Mouse (Mus musculus) adrenal gland, postnatal 36 days (tissue): ENCODE data around the gene Bcat1. TPM values are rescaled to one million over a fixed set of nuclear protein-coding genes. Genes with fewer than 3 reads are reported as not detected.
A peak's percentile ranks its signal among the peaks of the same experiment; 100 is the strongest.

Experiments
- DNase-seq, 2 experiments: peaks; one replicate each; pipeline ENCODE4 v3.0.0; 2021; ENCODE audit warnings: mixed read lengths in 1 of 2
- total RNA-seq, 2 experiments: library from RNA; stranded (reverse); gene quantifications; 2 replicates each; pipeline ENCODE4 v1.2.3; 2021

Gene Bcat1
- total RNA-seq, 2 experiments from 2014 or later, result 14.2 to 23.4 TPM

DNA sequence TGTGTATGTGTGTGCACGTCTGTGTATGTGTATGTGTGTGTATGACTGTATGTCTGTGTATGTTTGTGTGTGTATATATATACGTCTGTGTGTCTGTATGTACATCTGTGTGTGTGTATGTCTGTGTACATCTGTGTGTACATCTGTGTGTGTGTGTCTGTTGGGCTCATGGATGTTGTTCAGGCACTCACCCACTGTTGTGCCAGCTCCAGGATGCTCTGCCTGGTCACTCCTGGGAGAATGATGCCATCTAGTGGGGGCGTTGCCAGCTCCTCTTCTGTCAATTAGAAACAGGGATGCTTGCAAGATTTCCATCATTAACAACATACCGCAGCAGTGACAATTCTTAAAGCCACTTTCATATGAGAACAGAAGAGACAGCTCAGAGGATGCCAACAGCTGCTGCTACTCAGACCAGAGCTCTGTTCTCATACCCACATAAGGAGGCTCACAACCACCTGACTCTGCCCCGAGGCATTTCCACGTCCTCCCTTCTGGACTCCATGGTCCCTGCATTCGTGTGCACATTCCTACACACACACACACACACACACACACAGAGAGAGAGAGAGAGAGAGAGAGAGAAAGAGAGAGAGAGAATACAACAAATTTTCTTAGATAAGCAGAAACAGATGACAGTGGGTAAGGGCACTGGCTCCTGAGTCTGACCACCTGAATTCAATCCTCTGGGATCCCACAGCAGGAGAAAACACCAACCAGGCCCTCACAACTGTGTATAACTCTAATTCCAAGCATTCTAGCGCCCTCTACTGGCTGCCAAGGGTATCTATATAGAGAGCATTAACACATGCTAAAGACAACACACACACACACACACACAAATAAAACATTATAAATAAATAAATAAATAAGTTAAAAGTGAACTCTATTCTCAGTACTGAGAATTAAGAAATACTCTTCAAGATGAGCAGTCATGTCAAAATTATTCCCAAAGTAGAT is 65.8 kb downstream of the Bcat1 start:
- DNase-seq, result peak; percentile 28 to 54

DNA sequence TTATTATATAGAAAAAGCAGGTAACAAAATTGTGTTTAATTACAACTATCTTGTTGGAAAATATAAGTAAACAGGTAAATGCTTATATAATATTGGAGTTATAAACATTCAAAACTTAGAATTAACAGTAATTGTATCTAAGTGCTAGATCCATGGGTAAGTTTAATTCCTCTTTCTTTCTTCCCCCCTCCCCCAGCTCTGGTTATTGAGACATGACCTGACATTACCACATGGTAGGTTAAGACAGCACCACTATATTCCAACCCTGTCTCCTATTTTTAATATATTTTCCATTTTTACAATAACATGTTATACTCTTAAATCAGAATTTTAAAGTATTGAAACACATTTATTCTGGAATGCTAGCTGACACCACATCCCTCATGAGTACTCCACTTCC is 72.5 kb downstream of the Bcat1 start:
- no peak for DNase-seq

DNA sequence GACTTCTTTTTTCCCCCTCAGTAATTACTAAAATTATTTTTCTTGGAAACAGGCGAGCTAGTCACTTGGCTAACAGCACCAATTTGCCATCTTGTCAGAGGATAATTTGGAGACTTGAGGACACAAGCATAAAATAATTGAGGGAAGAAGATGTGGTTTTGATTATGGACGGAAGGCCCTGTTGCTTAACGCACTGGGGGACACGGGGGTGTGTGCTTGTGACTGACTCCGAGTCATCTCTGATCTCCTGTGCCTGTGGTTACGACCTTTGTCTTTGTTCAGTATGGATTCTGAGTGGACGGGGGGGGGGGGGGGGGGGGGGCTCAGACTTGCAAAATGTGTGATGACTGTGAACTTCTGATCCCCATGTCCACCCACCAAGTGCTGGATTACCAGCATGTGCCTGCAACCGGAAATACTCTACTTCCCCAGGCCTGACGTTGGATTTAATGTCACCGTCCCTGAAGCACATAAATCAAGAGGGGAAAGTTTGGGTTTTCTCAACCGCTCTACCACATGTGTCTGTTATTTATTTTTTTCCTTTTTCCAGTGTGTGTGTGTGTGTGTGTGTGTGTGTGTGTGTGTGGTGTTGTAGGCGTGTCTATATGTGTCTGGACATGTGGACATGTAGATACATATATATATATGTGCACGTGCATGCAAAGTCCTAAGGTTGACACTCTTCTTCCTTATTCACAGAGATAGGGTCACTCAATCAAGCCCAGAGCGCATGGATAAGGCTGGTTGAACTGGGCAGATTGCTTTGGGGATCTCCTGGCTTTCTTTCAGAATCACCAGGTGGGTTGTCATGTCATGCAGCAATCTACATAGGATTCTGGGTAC is 73.7 kb downstream of the Bcat1 start:
- no peak for DNase-seq

DNA sequence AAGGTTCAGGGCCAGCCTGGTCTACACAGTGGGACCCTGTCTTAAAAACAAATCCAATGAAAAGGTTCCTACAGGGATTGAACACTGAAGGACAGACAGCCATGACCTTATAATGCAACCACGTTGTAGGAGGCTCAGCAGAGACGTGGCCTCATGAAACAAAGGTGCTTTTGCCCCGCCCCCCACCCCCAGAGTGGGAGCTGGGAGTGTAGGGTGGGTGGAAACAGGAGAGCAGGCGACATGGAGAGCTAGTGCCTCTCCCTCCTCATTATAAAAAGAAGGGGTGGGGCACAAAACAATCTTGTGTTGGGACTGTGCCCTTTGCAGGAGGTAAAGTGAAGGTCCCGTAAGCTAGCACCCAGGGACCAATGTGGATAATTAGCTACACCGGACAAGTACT is 74.5 kb downstream of the Bcat1 start:
- no peak for DNase-seq

DNA sequence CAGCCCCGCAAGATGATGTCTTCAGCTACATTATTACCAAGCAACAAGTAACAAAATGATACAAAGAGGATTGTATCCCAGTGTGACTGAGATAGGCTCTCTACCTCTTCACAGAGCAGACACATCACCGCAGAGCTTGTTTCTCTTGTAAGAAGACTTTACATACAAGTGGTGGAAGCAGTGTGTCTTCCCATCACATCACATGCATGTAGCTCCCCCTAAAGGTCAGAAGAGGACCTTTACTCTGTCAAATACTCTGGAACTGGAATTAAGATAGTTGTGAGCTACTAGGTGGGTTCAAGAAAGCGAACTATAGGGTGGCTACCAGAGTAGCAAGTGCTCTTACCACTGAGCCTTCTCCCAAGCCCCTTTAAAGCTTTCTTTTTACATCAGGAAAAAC is 78.8 kb downstream of the Bcat1 start:
- DNase-seq, result no peak

DNA sequence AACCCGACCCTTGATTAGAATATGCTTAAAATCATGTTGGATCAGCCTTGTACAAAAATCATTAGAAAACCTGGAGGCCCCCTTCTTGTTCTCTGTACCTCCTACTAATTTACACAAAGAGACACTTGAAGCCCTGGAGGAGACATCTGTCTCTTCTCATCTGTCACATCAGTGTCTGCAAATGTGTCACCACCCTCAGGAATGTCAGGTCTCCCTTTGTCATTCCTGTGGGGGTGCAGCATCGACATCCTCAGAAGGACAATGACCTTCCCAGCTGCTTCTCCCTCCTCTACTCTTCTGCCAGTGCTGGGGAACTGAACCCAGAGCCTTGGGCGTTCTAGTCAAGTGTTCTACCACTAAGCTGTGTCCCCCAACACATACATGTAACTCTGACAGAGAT is 83.9 kb downstream of the Bcat1 start:
- DNase-seq, result no peak

DNA sequence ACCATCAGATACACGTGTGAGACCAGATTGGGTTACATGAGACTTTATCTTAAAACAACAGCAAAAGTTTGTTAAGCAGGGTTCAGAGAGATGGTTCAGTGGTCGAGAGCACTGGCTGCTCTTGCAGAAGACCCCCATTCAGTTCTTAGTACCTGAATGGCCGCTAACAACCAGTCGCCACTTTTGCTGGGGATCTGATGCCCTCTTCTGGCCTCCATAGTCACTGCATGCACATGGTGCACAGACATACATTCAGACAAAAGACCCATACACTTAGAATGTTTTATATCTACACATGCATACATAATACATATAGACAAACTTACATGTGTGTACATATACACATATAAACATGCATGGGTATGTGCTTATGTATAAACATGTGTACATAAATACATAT is 86.8 kb downstream of the Bcat1 start:
- no peak for DNase-seq

DNA sequence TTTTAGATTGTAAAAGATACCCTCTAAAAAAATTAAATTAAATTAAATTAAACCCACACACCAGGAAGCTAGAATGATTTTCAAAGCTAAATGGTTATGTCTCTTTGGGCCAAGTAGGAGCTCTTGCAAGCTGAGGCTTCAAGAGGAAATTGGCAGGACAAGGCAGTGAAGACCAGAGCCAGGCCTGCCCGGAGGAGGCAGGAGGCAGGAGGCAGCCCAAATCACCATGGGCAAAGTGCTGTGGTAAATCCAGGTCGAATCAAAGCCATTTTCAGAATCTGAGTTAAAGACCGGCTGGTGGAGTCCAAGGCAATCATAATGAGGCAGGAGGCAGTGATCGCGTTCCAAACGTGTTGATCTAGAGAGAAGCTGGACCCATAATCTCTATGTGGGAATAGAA is 88.3 kb downstream of the Bcat1 start:
- no peak for DNase-seq

DNA sequence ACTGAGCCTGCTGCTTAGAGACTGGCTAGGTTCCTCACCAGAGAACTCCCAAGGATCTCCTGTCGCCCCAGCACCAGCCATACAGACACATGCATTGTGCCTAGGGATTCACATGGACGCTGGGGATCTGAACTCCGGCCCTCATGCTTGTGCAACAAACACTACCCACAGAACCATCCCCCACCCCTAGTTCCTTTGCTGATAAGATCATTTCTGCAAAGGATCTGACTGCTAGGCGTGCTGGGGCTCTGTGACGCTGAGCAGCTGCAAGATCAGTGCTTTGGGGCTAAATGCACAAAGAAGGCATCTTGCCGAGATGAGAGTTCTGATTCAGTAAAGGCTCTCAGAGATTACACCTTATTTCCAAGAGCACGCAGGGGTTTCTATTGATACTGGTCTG is 88.8 kb downstream of the Bcat1 start:
- DNase-seq, result no peak

DNA sequence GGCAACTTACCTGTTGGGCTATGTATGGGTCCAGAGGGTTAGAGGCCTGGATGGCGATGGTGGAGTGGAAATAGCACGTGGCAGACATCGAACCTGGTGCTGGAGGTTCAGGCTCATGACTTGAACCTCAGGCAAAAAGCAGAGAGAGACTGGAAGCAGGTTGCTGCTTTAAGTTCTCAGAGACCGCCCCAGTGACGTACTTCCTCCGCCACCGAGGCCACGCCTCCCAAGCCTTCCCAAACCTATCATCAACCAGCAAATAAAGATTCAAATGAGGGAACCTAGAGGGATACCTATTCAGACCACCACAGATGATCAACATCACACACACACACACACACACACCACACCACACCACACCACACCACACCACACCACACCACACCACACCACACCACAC is 91.8 kb downstream of the Bcat1 start:
- no peak for DNase-seq

DNA sequence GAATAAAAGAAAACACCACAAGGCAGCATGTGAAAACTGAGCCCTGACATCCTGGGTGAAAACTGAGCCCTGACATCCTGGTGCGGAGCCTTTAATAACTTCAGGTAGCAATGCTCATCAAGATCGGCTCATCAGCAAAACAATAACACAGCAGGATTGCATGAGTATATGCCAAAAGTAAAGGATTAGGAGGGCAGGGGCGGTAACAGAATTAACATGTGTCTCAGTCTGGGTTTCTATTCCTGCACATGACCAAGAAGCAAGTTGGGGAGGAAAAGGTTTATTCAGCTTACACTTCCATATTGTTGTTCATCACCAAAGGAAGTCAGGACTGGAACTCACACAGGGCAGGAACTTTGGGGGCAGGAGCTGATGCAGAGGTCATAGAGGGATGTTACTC is 93.9 kb downstream of the Bcat1 start:
- no peak for DNase-seq

DNA sequence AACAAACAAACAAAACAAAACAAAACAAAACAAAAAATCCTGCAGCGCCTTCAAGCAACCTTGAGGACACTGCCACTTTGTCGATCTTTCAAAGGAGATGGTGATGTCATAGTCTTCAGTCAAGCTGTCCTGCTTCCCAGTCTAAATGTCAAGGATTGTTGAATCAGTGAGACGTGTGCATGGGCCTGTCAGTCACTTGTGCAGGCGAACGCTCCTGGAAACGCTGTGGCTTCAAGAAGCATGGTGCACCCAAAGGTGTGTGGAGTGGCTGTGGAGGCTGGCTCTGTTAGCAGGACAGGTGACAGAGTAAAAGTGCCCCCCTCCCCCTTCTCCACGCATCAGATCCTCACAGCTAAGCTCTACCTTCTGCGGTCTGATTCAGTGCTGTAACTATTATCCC is 103.6 kb downstream of the Bcat1 start:
- DNase-seq, result peak; percentile 26 to 30

DNA sequence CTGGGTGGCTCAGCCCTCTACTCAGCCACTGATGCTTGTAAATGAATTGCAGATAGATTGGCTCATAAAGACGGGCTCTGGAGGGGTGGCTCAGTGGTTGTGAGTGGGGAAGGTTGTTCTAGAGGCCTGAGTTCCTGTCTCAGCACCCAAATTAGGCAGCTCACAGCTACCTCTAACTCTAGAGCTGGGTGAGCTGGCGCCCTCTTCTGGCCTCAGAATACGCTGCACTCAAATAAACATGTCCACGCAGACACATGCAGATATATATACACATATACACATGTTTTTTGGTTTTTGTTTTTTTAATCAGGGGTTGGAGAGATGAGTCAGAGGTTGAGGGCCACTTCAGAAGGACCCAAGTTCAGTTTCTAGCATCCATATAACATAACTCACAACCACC is 105.1 kb downstream of the Bcat1 start:
- peak in 1 of 2 experiments; percentile 14 for DNase-seq

DNA sequence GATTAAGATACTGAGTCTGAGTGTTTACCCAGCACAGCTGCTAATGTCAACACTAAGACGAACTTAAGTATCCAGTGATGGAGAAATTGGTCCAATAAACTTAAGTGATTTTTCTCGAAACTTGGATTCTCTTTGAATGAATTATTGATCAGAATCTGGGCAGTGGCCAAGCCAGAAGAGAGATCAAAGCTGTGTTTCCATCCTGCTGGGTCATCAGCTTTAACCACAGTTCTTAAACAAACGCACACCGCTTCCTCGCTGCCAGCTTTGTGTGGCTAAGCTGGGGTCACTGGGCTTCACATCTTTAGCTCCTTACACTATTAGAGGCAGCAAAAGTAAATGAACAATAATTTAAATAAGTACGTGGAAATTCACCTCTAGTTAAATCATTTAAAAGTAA is 108.4 kb downstream of the Bcat1 start:
- DNase-seq, result no peak

DNA sequence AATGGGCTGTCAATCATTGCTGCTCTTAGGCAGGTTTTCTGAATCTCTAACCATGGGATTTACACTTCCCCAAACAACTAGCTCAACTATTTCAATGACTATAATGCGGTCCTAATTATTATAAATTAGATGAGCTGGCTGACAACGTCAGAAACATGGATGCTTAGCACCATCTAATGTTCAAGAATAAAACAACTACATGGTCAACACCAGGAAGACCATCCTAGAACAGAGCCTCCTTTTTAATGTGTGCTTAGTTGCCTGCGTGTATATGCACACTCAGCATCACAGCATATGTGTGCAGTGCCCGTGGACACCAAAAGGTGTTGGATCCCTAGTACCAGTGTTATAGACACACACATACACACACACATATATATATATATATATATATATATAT is 111.8 kb downstream of the Bcat1 start:
- DNase-seq, result no peak

DNA sequence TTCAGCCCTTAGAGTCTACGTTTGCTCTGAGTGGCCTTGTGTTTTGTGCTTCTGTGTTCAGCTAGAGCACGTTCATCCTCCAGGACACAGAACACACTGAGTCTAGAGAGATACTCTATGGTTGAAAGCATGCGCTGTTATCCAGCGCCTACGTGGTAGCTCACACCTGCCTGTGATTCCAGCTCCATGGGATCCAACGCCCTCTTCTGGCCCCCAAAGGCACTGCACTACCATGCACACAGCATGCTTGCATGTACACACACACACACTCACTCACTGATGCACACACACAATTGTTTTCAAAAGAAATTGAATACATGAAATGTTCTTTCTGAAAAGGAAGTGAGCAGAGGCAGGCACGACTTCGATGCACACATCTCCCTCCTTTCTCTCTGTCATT is 112.8 kb downstream of the Bcat1 start:
- DNase-seq, result no peak

DNA sequence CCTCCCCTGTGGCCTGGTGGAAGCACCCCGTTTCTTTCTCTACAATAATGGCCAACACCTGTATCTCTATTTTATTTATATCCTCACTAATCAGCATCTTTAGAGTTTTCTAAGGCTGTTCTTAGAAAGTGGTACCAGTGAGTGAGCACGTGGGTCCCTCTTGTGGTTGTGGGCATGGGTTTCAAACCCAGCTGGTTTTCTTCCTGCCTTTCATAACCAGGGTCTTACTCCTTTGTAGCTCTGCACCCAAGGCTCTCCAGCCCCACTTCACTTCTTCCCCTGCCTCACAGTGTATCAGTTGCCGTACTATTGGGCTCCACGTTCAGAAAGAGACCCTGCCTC is 114.0 kb downstream of the Bcat1 start:
- no peak for DNase-seq

DNA sequence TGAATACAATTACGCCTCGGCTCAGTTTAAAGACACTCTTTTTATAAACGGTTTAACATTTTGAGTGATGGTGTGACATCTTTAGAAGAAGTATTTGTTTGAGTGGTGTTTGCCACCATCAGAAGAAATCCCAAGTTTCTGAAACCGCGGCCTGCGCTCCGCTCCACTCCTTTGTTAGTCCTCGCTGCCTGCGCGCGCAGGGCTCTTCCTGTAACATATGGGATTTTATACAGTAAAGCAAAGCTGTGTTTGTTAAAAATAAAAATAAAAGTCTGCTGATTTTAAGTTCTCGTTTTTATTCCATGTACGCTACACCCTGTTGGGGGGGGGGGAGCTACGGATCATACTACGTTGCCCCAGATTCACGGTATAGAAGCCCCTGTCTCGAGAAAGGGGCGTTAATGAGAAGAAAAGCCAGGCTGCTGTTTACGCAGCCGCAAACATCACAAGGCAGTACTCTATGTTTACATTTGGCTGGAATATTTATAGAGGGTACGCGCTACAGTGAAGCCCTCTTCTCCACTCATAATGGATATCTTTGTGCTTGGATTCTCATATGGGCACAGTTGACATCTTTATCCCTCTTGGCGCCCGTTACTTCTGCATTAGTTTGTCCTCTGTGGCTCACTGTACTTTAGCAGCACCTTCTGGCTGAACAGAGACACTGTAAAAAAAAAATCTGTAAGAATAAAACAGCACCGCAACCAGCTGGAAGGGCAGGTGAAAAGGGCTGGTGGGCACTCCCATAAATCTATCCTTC is 114.6 kb downstream of the Bcat1 start:
- no peak for DNase-seq

DNA sequence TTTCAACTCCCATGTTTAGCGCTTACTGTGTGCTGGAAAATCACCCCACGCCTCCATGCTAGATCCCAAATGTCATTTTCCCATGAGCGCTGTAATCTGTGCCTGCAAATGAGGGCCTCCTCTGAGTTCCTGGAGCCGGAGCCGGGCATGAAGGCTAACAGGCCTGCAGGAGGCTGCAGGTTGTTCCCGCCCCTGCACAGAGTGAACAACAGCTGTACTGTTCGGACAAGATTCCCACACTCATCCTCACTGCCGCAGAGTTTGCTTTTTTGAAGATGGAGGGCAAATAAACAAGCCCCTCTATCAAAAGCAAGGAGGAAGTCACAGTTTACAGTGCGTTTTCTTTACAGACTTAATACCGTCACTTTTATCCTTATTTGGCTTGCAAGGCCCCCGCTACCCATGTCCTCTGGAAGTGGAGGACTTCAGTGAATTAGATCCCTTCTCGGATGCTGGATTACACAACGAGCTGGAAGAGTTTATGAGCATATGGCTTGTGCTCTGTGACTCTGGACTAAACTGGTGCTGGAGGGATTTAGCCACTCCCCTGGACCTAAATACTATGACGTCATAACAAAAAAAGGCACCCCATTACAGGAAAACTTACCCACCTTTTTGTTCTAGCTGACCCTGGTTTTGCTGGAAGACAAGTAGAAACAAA is 120.0 kb downstream of the Bcat1 start:
- DNase-seq, result no peak

DNA sequence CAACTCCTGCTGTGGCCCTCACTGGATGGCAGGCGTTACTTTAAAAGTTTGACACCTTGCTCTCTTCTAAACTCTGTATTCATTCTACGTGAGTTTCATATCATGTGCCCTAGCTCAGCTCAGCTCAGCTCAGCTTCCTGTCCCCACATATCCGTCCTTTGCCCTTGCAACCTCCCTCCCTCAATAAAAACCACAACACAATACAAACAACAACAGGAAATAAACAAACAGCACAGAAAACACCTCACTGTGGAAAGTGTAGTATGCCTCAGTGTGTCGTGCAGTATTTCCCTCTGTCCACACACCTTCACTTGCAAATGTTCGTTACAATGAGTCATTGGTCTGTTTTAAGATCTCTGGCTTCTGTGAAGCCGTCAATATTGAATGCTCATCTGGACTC is 123.1 kb downstream of the Bcat1 start:
- no peak for DNase-seq

DNA sequence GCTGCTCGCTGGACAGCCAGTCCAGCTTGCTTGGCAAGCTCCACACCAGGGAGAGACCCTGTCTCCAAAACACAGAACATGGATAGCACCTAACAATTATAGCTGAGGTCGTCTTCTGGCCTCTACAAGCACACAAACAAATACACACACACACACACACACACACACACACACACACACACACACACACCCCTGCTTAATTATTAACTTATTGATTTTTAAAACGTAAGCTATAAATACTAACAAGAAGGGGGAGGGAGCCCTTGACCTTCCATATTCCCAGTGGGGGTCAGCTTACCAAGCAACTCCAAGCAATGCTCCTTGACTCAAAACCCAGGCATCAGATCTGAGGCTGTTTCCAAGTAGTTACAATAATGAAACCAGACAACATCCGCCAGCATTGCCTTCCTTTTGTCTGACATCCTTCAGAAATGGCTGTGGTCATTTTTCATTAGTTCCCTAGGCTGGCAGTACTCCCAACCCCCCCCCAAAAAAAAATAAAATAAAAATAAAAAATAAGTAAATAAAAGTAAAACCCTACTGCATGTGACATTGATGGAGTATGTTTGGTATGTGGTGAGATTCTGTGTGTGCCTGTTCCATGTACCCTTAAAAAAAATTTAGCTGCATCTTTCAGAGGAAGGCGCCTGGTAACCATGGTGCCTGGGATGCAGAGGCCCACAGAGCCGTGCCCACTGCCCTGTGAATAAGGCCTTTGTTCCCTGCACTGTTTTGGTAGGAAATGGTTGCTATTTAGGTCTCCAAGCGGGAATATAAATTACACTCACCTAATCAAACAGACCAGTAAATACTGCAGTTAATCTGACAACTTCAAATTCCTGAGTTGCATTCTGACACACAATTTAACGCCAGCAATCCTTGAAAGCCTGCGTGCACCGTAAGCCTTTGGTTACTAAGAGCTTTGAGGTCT is 131.3 kb downstream of the Bcat1 start:
- DNase-seq, result no peak
